Mouse (Mus musculus) midbrain, postnatal 0 days (tissue): Measurements from ENCODE around the gene Ube4b. TPM values are rescaled to one million over a fixed set of nuclear protein-coding genes. Genes with fewer than 3 reads are reported as not detected.

Experiments used
- ATAC-seq: fragments of 200-750 bp; cut with Nextera tagmentation; 2 replicates; pipeline ENCODE4 v1.8.0; 2017; ENCODE audit warnings: moderate number of reproducible peaks, mild to moderate bottlenecking, moderate TSS enrichment, moderate library complexity; ENCODE audit not compliant: low FRiP score
- DNase-seq: peaks from one replicate; pipeline ENCODE4 v3.0.0-alpha.2; 2015; ENCODE audit warnings: low spot score
- H3K27ac ChIP-seq: fragments of 300-500 bp; sonication (generic); 2 replicates; pipeline ENCODE4 v1.5.1; 2014; ENCODE audit warnings: low read depth, mild to moderate bottlenecking, low read length, mixed read lengths
- H3K27me3 ChIP-seq: fragments of 300-500 bp; sonication (generic); 2 replicates; pipeline ENCODE4 v1.6.1; 2014; ENCODE audit warnings: low read length, control low read depth, mixed read lengths; ENCODE audit not compliant: insufficient read depth
- H3K36me3 ChIP-seq: fragments of 300-500 bp; sonication (generic); 2 replicates; pipeline ENCODE4 v1.6.1; 2014; ENCODE audit warnings: low read length, control low read depth, mixed read lengths; ENCODE audit not compliant: insufficient read depth
- H3K4me1 ChIP-seq: fragments of 300-500 bp; sonication (generic); 2 replicates; pipeline ENCODE4 v1.6.1; 2014; ENCODE audit warnings: mild to moderate bottlenecking, control low read depth, antibody characterized with exemption, low read length, mixed read lengths; ENCODE audit not compliant: insufficient read depth
- H3K4me2 ChIP-seq: fragments of 300-500 bp; sonication (generic); 2 replicates; pipeline ENCODE4 v1.6.1; 2014; ENCODE audit warnings: low read depth, mild to moderate bottlenecking, low read length, mixed read lengths; ENCODE audit not compliant: poor library complexity, severe bottlenecking
- H3K4me3 ChIP-seq: fragments of 300-500 bp; sonication (generic); 2 replicates; pipeline ENCODE4 v1.5.1; 2014; ENCODE audit warnings: low read depth, mild to moderate bottlenecking, low read length, moderate library complexity
- H3K9ac ChIP-seq: fragments of 300-500 bp; sonication (generic); replicated peaks from 2 replicates; pipeline ENCODE4 v1.6.1; 2014; ENCODE audit warnings: mild to moderate bottlenecking, low read length, moderate library complexity, mixed read lengths; ENCODE audit not compliant: poor library complexity, severe bottlenecking
- H3K9me3 ChIP-seq: fragments of 300-500 bp; sonication (generic); 2 replicates; pipeline ENCODE4 v1.6.1; 2016; ENCODE audit warnings: low read length, control low read depth
- CTCF ChIP-seq: IDR thresholded peaks from 2 replicates; pipeline ENCODE4 v1.5.1; 2016; ENCODE audit warnings: antibody characterized with exemption, mild to moderate bottlenecking
- WGBS: fragments of 180-500 bp; shearing (Covaris S2); extraction: QIAGEN DNeasy Blood & Tissue Kit; methylation state at CpG from one replicate; pipeline ENCODE4 v1.1.7; 2014; 5-methylcytosine and 5-hydroxymethylcytosine counted together
- polyA plus RNA-seq: library from polyadenylated mRNA; unstranded; fragments of >200 nt; fragmentation: Nextera tagmentation; extraction: Ambion mirVana; gene quantifications from 2 replicates; pipeline ENCODE4 v1.2.1, GENCODE M21; 2015
- total RNA-seq: library from RNA; depleted of rRNA; stranded (reverse); fragments of >200 nt; gene quantifications from 2 replicates; pipeline ENCODE4 v1.2.3, GENCODE M21; 2014; rRNA removed

The Ube4b gene
- total RNA-seq (94.4 and 113 TPM in 2 replicates), polyA plus RNA-seq (46.2 and 51.9 TPM in 2 replicates)

DNA sequence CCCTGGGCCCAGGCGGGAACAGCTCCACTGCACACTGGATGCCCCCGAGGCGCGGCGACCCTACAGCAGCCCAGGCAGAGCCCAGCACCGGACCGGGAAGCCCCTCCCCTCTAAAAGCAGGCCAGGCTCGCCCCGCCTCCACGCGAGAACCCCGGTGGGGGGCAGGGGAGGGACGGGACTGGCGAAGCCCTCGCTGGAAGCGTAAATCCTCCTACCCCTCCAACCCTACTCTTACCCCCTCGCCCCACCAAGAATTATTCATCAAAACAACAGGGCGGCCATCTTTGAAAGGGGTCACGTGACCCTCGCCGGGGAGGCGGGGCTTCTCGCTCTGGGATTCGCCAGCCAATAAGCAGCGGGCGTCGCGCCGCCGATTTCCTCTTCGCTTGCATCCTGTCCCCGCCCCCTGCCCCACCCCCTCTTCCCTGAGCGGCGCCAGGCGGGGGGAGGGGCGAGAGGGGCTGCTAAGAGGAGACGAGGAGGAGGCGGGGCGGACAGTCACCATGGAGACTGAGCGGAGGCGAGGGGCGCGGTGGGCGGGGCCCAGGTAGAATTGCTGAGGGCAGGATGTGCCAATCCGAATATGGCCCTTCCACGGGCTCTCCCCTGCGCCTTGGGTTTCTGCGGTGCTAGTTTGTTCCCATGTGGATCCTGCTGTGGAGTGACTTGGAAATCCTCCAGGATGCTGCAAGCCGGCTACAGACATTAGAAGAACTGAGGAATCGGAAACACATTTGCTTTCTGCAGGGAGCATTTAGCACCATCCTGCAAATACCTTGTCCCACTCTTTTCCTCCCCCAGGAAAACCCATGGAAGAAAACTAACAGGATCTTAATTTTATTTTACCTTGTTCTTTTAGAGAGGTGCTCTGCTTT is at the start of gene Ube4b:
TSS of gene Ube4b (minus strand) at position 425 of the 875 bp plus-strand sequence.
- 0% methylated on average over 43 of the region's 50 CpGs for WGBS
- peak within 1 kb of the TSS; percentile 66 for H3K4me2 ChIP-seq
- H3K9me3 ChIP-seq = no peaks in the 10 kb centered on the region

DNA sequence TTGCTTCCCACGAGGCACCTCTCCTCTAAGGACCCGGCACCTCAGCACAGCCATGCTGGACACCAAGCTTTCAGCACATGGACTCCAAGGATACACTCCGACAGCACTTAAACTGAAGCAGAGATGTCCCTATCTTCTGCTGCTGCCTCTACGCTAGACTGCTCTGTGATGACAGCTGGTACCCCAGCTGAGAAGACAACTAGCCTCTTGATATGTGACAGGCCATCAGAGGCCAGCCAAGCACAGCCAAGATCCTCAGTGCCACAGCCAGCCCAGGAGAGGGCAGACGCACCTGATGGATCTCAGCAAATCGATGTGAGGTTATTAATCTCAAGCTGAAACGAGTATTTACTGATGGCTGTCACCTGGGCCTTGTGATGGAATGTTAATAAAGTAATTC is 48.5 kb upstream of the Ube4b start:
- TF ChIP-seq CTCF = no peak
- Histone ChIP-seq H3K9me3 (no peaks in the 10 kb centered on the region), H3K4me2 (no peak overlapping the region), H3K27ac (no peak overlapping the region), H3K4me3 (no peak overlapping the region), H3K9ac (no peak overlapping the region), H3K27me3 (no peaks in the 10 kb centered on the region), H3K36me3 (peaks cover 5% of the 10 kb centered on the region; the same call in 1 of the 2 replicates), H3K4me1 (no peaks in the 10 kb centered on the region)
- DNase-seq (peak; percentile 10), ATAC-seq (no peak)
- WGBS = 84% methylated on average over 7 of the region's 7 CpGs

More for the DNA sequence above, at the start of gene Ube4b:
- peak within 1 kb of the TSS; percentile 69 for H3K9ac ChIP-seq
- peak within 1 kb of the TSS; percentile 96 for H3K27ac ChIP-seq
- peak within 1 kb of the TSS; percentile 95 for H3K4me3 ChIP-seq
- ATAC-seq (peak; percentile 95), DNase-seq (peak; percentile 100)
- no peak; the same call in 1 of the 2 replicates for TF ChIP-seq CTCF
- no peaks in the 10 kb centered on the region for H3K36me3 ChIP-seq
- H3K4me1 ChIP-seq = peaks cover 6% of the 10 kb centered on the region; the same call in 1 of the 2 replicates
- no peaks in the 10 kb centered on the region for H3K27me3 ChIP-seq

DNA sequence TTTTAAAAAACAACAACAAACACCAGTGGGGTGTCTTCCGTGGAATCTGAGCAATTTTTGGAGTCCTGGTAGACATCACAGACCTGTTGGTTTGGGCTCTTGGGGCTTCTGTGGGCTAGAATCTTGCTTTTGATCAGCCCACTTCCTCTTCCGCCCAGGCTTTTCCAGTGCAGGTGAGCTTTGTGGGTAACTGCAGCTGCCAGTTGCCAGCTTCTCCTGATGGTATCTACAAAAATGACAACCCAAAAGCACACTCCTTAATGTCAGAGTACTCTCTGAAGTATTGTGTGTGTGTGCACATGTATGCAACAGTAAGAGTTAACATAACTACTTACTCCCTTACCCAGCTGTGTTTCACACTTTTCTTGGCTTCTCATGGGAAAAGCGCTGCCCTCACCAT is 43.0 kb upstream of the Ube4b start:
- Histone ChIP-seq H3K36me3 (peaks cover 9% of the 10 kb centered on the region; the same call in 1 of the 2 replicates), H3K4me3 (no peak overlapping the region), H3K9me3 (no peaks in the 10 kb centered on the region), H3K27me3 (no peaks in the 10 kb centered on the region), H3K9ac (no peak overlapping the region), H3K4me1 (no peaks in the 10 kb centered on the region), H3K27ac (no peak overlapping the region), H3K4me2 (no peak overlapping the region)
- WGBS = 94% methylated on average over 3 of the region's 3 CpGs
- DNase-seq (no peak), ATAC-seq (no peak)
- no peak for TF ChIP-seq CTCF

DNA sequence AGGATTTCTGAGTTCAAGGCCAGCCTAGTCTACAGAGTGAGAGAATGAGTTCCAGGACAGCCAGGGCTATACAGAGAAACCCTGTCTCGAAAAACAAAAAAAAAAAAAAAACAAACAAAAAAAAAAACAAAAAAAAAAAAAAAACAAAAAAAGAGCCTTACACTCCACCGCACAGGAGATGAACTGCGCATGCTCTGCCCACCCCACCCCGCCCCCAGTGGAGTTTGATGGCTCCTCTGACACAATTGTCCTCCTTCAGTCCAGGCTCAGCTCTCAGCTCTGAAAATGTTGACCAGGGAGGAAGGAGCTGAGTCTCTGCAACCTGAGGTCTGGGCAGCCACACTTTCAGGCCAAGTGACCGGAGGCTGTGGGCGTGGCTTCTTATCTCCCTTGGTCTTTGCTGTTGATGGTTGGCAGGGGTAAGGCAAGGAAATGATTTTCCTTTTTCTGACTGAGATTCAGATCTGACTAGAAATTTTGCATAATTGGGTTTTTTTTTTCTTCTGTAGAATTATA is 36.9 kb upstream of the Ube4b start:
- H3K27ac ChIP-seq = no peak overlapping the region
- no peaks in the 10 kb centered on the region for H3K27me3 ChIP-seq
- no peak for TF ChIP-seq CTCF
- H3K36me3 ChIP-seq = no peaks in the 10 kb centered on the region
- no peak overlapping the region for H3K4me3 ChIP-seq
- H3K4me2 ChIP-seq = no peak overlapping the region
- H3K9me3 ChIP-seq = no peaks in the 10 kb centered on the region
- DNase-seq = no peak
- no peak overlapping the region for H3K9ac ChIP-seq
- no peaks in the 10 kb centered on the region for H3K4me1 ChIP-seq
- 75% methylated on average over 6 of the region's 6 CpGs for WGBS
- ATAC-seq = no peak

DNA sequence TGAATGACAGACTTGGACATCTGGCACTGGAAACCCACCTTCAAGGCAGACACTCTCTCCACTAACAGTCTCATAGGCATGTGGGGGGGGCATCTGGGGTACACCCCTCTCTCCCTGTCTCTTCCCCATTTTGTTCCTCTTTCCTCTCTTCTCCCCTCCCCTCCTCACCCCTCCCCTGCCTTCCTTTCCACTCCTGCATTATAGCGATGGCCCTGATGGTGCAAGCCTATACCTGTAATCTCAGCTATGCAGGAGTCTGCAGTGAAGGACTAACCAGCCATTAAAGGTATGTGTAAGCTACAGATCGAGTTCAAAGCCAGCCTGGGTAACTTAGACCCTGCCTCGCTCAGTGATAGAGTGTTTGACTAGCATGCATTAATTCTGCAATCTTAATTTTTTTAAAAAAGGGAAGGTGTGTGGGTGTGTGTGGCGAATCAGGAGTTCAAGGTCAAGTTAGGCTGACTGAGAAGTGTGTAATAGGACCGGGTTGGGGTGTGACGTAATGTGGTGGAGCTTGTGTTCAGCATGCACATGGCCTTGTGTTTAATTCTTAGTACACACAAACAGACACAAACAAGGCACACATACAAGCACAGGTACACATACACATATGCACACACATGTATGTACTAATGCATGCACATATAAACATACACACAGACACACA is 35.9 kb upstream of the Ube4b start:
- 83% methylated on average over 6 of the region's 6 CpGs for WGBS
- Histone ChIP-seq H3K36me3 (no peaks in the 10 kb centered on the region), H3K4me1 (no peaks in the 10 kb centered on the region), H3K9me3 (no peaks in the 10 kb centered on the region), H3K27ac (no peak overlapping the region), H3K4me3 (no peak overlapping the region), H3K27me3 (no peaks in the 10 kb centered on the region), H3K9ac (no peak overlapping the region), H3K4me2 (no peak overlapping the region)
- ATAC-seq = no peak
- no peak for DNase-seq
- no peak for TF ChIP-seq CTCF
